Mouse (Mus musculus) midbrain, embryonic 11.5 days (tissue): ENCODE measurements at regions not wholly inside any gene's neighbourhood (a gene's known extent, or its start where the extent isn't known, plus 50 kb on each side); places are given as distances from the start of the nearest gene placed in this dataset.

Source experiments
- ATAC-seq: fragments of 200-750 bp; cut with Nextera tagmentation; 2 replicates; pipeline ENCODE4 v1.8.0; 2017; ENCODE audit warnings: moderate TSS enrichment, moderate library complexity; ENCODE audit not compliant: low FRiP score
- DNase-seq: peaks from one replicate; pipeline ENCODE4 v3.0.0; 2015; ENCODE audit warnings: low spot score; ENCODE audit errors: missing footprints
- H3K27ac ChIP-seq: fragments of 300-500 bp; sonication (generic); 2 replicates; pipeline ENCODE4 v1.5.1; 2014; ENCODE audit warnings: low read depth, low read length
- H3K27me3 ChIP-seq: fragments of 300-500 bp; sonication (generic); 2 replicates; pipeline ENCODE4 v1.6.1; 2014; ENCODE audit warnings: mild to moderate bottlenecking, low read length, moderate library complexity, mixed read lengths; ENCODE audit not compliant: control insufficient read depth, insufficient read depth
- H3K36me3 ChIP-seq: fragments of 300-500 bp; sonication (generic); 2 replicates; pipeline ENCODE4 v1.6.1; 2014; ENCODE audit warnings: mild to moderate bottlenecking, low read length, moderate library complexity, mixed read lengths; ENCODE audit not compliant: control insufficient read depth, insufficient read depth
- H3K4me1 ChIP-seq: fragments of 300-500 bp; sonication (generic); 2 replicates; pipeline ENCODE4 v1.6.1; 2014; ENCODE audit warnings: low read length; ENCODE audit not compliant: control insufficient read depth, insufficient read depth
- H3K4me2 ChIP-seq: fragments of 300-500 bp; sonication (generic); 2 replicates; pipeline ENCODE4 v1.6.1; 2014; ENCODE audit warnings: mild to moderate bottlenecking, moderate library complexity
- H3K4me3 ChIP-seq: fragments of 300-500 bp; sonication (generic); 2 replicates; pipeline ENCODE4 v1.5.1; 2014; ENCODE audit warnings: low read depth, low read length
- H3K9ac ChIP-seq: fragments of 300-500 bp; sonication (generic); 2 replicates; pipeline ENCODE4 v1.6.1; 2014; ENCODE audit warnings: low read length
- H3K9me3 ChIP-seq: fragments of 300-500 bp; sonication (generic); 2 replicates; pipeline ENCODE4 v1.6.1; 2016; ENCODE audit warnings: low read length; ENCODE audit not compliant: control insufficient read depth
- WGBS: fragments of 180-500 bp; shearing (Covaris S2); extraction: QIAGEN DNeasy Blood & Tissue Kit; methylation state at CpG from one replicate; pipeline ENCODE4 v1.1.7; 2014; 5-methylcytosine and 5-hydroxymethylcytosine counted together

GRCm38 (mm10) chr1:69447276-69447675 is 239.8 kb downstream of the Ikzf2 start:
- H3K36me3 ChIP-seq, result no peaks in the 10 kb centered on the region
- no peaks in the 10 kb centered on the region for H3K9me3 ChIP-seq
- ATAC-seq, result no peak
- H3K27me3 ChIP-seq, result no peaks in the 10 kb centered on the region
- WGBS, result 81% methylated on average over 5 of the region's 5 CpGs
- no peak overlapping the region for H3K9ac ChIP-seq
- no peak overlapping the region for H3K4me3 ChIP-seq
- H3K4me2 ChIP-seq, result no peak overlapping the region
- no peak overlapping the region for H3K27ac ChIP-seq
- DNase-seq, result no peak
- H3K4me1 ChIP-seq, result no peaks in the 10 kb centered on the region

- Histone ChIP-seq H3K27me3 (no peaks in the 10 kb centered on the region), H3K9ac (no peak overlapping the region), H3K27ac (no peak overlapping the region), H3K4me3 (no peak overlapping the region), H3K4me2 (no peak overlapping the region), H3K4me1 (no peaks in the 10 kb centered on the region), H3K36me3 (no peaks in the 10 kb centered on the region), H3K9me3 (no peaks in the 10 kb centered on the region)
- ATAC-seq, result no peak
- DNase-seq, result no peak
- 75% methylated on average over 4 of the region's 4 CpGs for WGBS
Measured at GRCm38 (mm10) chr1:69444722-69445121, 242.3 kb downstream of the Ikzf2 start.

GRCm38 (mm10) chr1:69443466-69443865 is 243.6 kb downstream of the Ikzf2 start:
- H3K36me3 ChIP-seq, result no peaks in the 10 kb centered on the region
- WGBS, result 66% methylated on average over 7 of the region's 7 CpGs
- H3K9ac ChIP-seq, result no peak overlapping the region
- H3K4me1 ChIP-seq, result no peaks in the 10 kb centered on the region
- no peak overlapping the region for H3K4me2 ChIP-seq
- DNase-seq (no peak), ATAC-seq (no peak)
- H3K27ac ChIP-seq, result no peak overlapping the region
- H3K4me3 ChIP-seq, result no peak overlapping the region
- H3K27me3 ChIP-seq, result no peaks in the 10 kb centered on the region
- no peaks in the 10 kb centered on the region for H3K9me3 ChIP-seq

GRCm38 (mm10) chr1:69440564-69441334 is 246.3 kb downstream of the Ikzf2 start:
- Histone ChIP-seq H3K4me2 (no peak overlapping the region), H3K27ac (no peak overlapping the region), H3K36me3 (no peaks in the 10 kb centered on the region), H3K27me3 (no peaks in the 10 kb centered on the region), H3K9me3 (no peaks in the 10 kb centered on the region), H3K4me3 (no peak overlapping the region), H3K9ac (no peak overlapping the region), H3K4me1 (no peaks in the 10 kb centered on the region)
- ATAC-seq, result no peak
- no peak for DNase-seq
- 92% methylated on average over 14 of the region's 14 CpGs for WGBS

- Histone ChIP-seq H3K9me3 (no peaks in the 10 kb centered on the region), H3K27ac (no peak overlapping the region), H3K4me3 (no peak overlapping the region), H3K27me3 (no peaks in the 10 kb centered on the region), H3K9ac (no peak overlapping the region), H3K36me3 (no peaks in the 10 kb centered on the region), H3K4me1 (no peaks in the 10 kb centered on the region), H3K4me2 (no peak overlapping the region)
- 93% methylated on average over 8 of the region's 8 CpGs for WGBS
- no peak for DNase-seq
- ATAC-seq, result no peak
Measured at GRCm38 (mm10) chr1:69437042-69437441, 250.0 kb downstream of the Ikzf2 start.

- no peak overlapping the region for H3K9ac ChIP-seq
- no peak overlapping the region for H3K4me3 ChIP-seq
- WGBS, result 32% methylated on average over 8 of the region's 8 CpGs
Measured at GRCm38 (mm10) chr1:69433655-69434357, 253.2 kb downstream of the Ikzf2 start.

GRCm38 (mm10) chr1:69430683-69431407 is 256.2 kb downstream of the Ikzf2 start:
- no peak overlapping the region for H3K4me3 ChIP-seq
- peaks cover 3% of the 10 kb centered on the region for H3K4me1 ChIP-seq
- no peaks in the 10 kb centered on the region for H3K36me3 ChIP-seq
- no peak overlapping the region for H3K27ac ChIP-seq
- ATAC-seq (peak; percentile 62), DNase-seq (peak; percentile 85)
- no peaks in the 10 kb centered on the region for H3K9me3 ChIP-seq
- no peak overlapping the region for H3K4me2 ChIP-seq
- no peaks in the 10 kb centered on the region for H3K27me3 ChIP-seq
- no peak overlapping the region for H3K9ac ChIP-seq
- WGBS, result 41% methylated on average over 8 of the region's 8 CpGs

More at GRCm38 (mm10) chr1:69433655-69434357, 253.2 kb downstream of the Ikzf2 start:
- DNase-seq, result peak; percentile 85
- ATAC-seq, result no peak
- H3K27me3 ChIP-seq, result no peaks in the 10 kb centered on the region
- no peak overlapping the region for H3K4me2 ChIP-seq
- peaks cover 3% of the 10 kb centered on the region for H3K4me1 ChIP-seq
- no peaks in the 10 kb centered on the region for H3K36me3 ChIP-seq
- no peaks in the 10 kb centered on the region for H3K9me3 ChIP-seq
- no peak overlapping the region for H3K27ac ChIP-seq

- Histone ChIP-seq H3K4me2 (no peak overlapping the region), H3K4me3 (no peak overlapping the region), H3K27ac (no peak overlapping the region), H3K9me3 (no peaks in the 10 kb centered on the region), H3K27me3 (no peaks in the 10 kb centered on the region), H3K9ac (no peak overlapping the region), H3K4me1 (peaks cover 3% of the 10 kb centered on the region), H3K36me3 (no peaks in the 10 kb centered on the region)
- WGBS, result 35% methylated on average over 5 of the region's 5 CpGs
- DNase-seq (no peak), ATAC-seq (0 out of 2 replicates have a peak, but pooled peaks have one; percentile 11)
Measured at GRCm38 (mm10) chr1:69429632-69430031, 257.4 kb downstream of the Ikzf2 start.

- DNase-seq, result no peak
- peaks cover 14% of the 10 kb centered on the region; the same call in 1 of the 2 replicates for H3K9me3 ChIP-seq
- H3K27me3 ChIP-seq, result no peaks in the 10 kb centered on the region
- 76% methylated on average over 2 of the region's 2 CpGs for WGBS
- ATAC-seq, result no peak
- H3K9ac ChIP-seq, result no peak overlapping the region
- H3K4me1 ChIP-seq, result no peaks in the 10 kb centered on the region
- H3K27ac ChIP-seq, result no peak overlapping the region
- H3K36me3 ChIP-seq, result no peaks in the 10 kb centered on the region
- H3K4me2 ChIP-seq, result no peak overlapping the region
- no peak overlapping the region for H3K4me3 ChIP-seq
Measured at GRCm38 (mm10) chr1:69397676-69398075, 289.4 kb downstream of the Ikzf2 start.
